Mouse (Mus musculus): Measurements from ENCODE around the gene Cabp4. TPM values are rescaled to one million over a fixed set of nuclear protein-coding genes. Genes with fewer than 3 reads are reported as not detected.

The Cabp4 gene
- total and polyA plus RNA-seq, 3 experiments = 2.8 to 11.8 (median 6.4) TPM

GRCm38 (mm10) chr19:4175368-4175947, 31.6 kb upstream of the Cabp4 start, which contains the start of gene Carns1:
Gene Carns1 (minus strand): TSS chr19:4175479.
- Histone ChIP-seq H3K9ac (ENCODE audit: insufficient read depth, low read depth) (no peak within 1 kb of the TSS), H3K4me1 (ENCODE audit: control insufficient read depth in 1 of 2, insufficient read depth in 2 of 2) (peaks cover 6 to 36% of the 10 kb centered on the region in 2 experiments), H3K79me2 (replicated peaks; ENCODE audit: control insufficient read depth, extremely low read depth, insufficient read depth, poor library complexity, severe bottlenecking) (no peaks in the 10 kb centered on the region), H3K27me3 (replicated peaks) (no peaks in the 10 kb centered on the region), H3K27ac (ENCODE audit: insufficient read depth, low read depth) (no peak within 1 kb of the TSS), H3K4me3 (replicated peaks in 1 of 3; ENCODE audit: low read depth in 2 of 3, low read length in 2 of 3, poor library complexity in 1 of 3) (no peak within 1 kb of the TSS), H3K4me2 (ENCODE audit: insufficient read depth, low read depth, poor library complexity, severe bottlenecking) (no peak within 1 kb of the TSS), H3K36me3 (replicated peaks in 1 of 2; ENCODE audit: control insufficient read depth in 1 of 2, insufficient read depth in 1 of 2, low read length in 1 of 2) (peaks cover 7 to 60% of the 10 kb centered on the region in 2 experiments), H3K9me3 (replicated peaks; ENCODE audit: low read length) (no peaks in the 10 kb centered on the region)
- dilution Hi-C loops (cut with MboI; ENCODE audit: extremely low pct_ligation_motif_present, extremely low pct_unique_long_range_greater_than_20kb, low sequenced_read_pairs) (no loop called here), in situ Hi-C loops (cut with MboI; ENCODE audit: low pct_ligation_motif_present, low pct_unique_long_range_greater_than_20kb, low sequenced_read_pairs) (no loop called here)
- TF ChIP-seq TCF12 (IDR thresholded peaks at IDR 0.05; ENCODE audit: low read depth, low read length) (no peak), CHD1 (IDR thresholded peaks at IDR 0.05; ENCODE audit: low read depth, low read length) (no peak), TBP (conservative IDR thresholded peaks at IDR 0.05; ENCODE audit: low read depth, low read length) (no peak), MYC (IDR thresholded peaks at IDR 0.05; ENCODE audit: low read depth, low read length) (no peak), ETS1 (conservative IDR thresholded peaks at IDR 0.05; ENCODE audit: low read depth, low read length) (no peak), POLR2AphosphoS2 (IDR thresholded peaks at IDR 0.05; ENCODE audit: low read depth, low read length) (no peak), CHD2 (IDR thresholded peaks at IDR 0.05; ENCODE audit: low read length) (no peak), ZMIZ1 (IDR thresholded peaks at IDR 0.05; ENCODE audit: low read depth, low read length) (no peak), RCOR1 (conservative IDR thresholded peaks at IDR 0.05; ENCODE audit: low read depth, low read length) (no peak), KAT2A (IDR thresholded peaks at IDR 0.05; ENCODE audit: insufficient replicate concordance, low read length) (no peak), MAX (IDR thresholded peaks at IDR 0.05; ENCODE audit: low read length) (no peak), USF2 (conservative IDR thresholded peaks at IDR 0.05; ENCODE audit: low read depth, low read length) (no peak)
- DNase-seq (ENCODE audit: extremely low read depth) = no peak

GRCm38 (mm10) chr19:4172925-4173324, 29.1 kb upstream of the Cabp4 start:
- Histone ChIP-seq H3K27ac (ENCODE audit: insufficient read depth, low read depth) (no peak overlapping the region), H3K9me3 (replicated peaks; ENCODE audit: low read length) (peaks cover 2% of the 10 kb centered on the region), H3K79me2 (replicated peaks; ENCODE audit: control insufficient read depth, extremely low read depth, insufficient read depth, poor library complexity, severe bottlenecking) (no peaks in the 10 kb centered on the region), H3K36me3 (replicated peaks in 1 of 2; ENCODE audit: control insufficient read depth in 1 of 2, insufficient read depth in 1 of 2, low read length in 1 of 2) (peaks cover 0 to 41% of the 10 kb centered on the region in 2 experiments), H3K27me3 (replicated peaks) (no peaks in the 10 kb centered on the region), H3K4me2 (ENCODE audit: insufficient read depth, low read depth, poor library complexity, severe bottlenecking) (no peak overlapping the region), H3K4me1 (ENCODE audit: control insufficient read depth in 1 of 2, insufficient read depth in 2 of 2) (peaks cover 11 to 45% of the 10 kb centered on the region in 2 experiments), H3K4me3 (replicated peaks in 1 of 3; ENCODE audit: low read depth in 2 of 3, low read length in 2 of 3, poor library complexity in 1 of 3) (no peak overlapping the region), H3K9ac (ENCODE audit: insufficient read depth, low read depth) (no peak overlapping the region)
- dilution Hi-C loops (cut with MboI; ENCODE audit: extremely low pct_ligation_motif_present, extremely low pct_unique_long_range_greater_than_20kb, low sequenced_read_pairs) = no loop called here
- in situ Hi-C loops (cut with MboI; ENCODE audit: low pct_ligation_motif_present, low pct_unique_long_range_greater_than_20kb, low sequenced_read_pairs) = no loop called here
- TF ChIP-seq SIN3A (IDR thresholded peaks at IDR 0.05; ENCODE audit: low read length) (no peak), MAZ (IDR thresholded peaks at IDR 0.05; ENCODE audit: low read depth, low read length) (no peak), KAT2A (IDR thresholded peaks at IDR 0.05; ENCODE audit: insufficient replicate concordance, low read length) (no peak), MEF2A (IDR thresholded peaks at IDR 0.05; ENCODE audit: borderline replicate concordance, low read depth, low read length) (no peak), IRF4 (IDR thresholded peaks at IDR 0.05; ENCODE audit: low read depth, low read length) (no peak), ELF1 (IDR thresholded peaks at IDR 0.05; ENCODE audit: low read depth, low read length) (no peak), ETS1 (conservative IDR thresholded peaks at IDR 0.05; ENCODE audit: low read depth, low read length) (no peak), POLR2AphosphoS2 (IDR thresholded peaks at IDR 0.05; ENCODE audit: low read depth, low read length) (no peak), CHD1 (IDR thresholded peaks at IDR 0.05; ENCODE audit: low read depth, low read length) (no peak), GABPA (IDR thresholded peaks at IDR 0.05; ENCODE audit: insufficient replicate concordance, low read depth, low read length) (no peak), MYC (IDR thresholded peaks at IDR 0.05; ENCODE audit: low read depth, low read length) (no peak), SMC3 (IDR thresholded peaks at IDR 0.05; ENCODE audit: low read depth, low read length) (no peak), CTCF (conservative IDR thresholded peaks at IDR 0.05 in 1 of 2, IDR thresholded peaks at IDR 0.05 in 1 of 2; ENCODE audit: low read depth in 2 of 2, low read length in 2 of 2) (no peak), POLR2A (IDR thresholded peaks at IDR 0.05; ENCODE audit: low read depth, low read length) (no peak), HCFC1 (IDR thresholded peaks at IDR 0.05; ENCODE audit: low read depth, low read length) (no peak), E2F4 (IDR thresholded peaks at IDR 0.05; ENCODE audit: insufficient replicate concordance, low read depth, low read length) (no peak), USF2 (conservative IDR thresholded peaks at IDR 0.05; ENCODE audit: low read depth, low read length) (no peak), MAX (IDR thresholded peaks at IDR 0.05; ENCODE audit: low read length) (no peak), RCOR1 (conservative IDR thresholded peaks at IDR 0.05; ENCODE audit: low read depth, low read length) (no peak)
- DNase-seq (ENCODE audit: extremely low read depth) = no peak

Data from CH12.LX (cell line).